Comparison of ENCODE assay signal across 8 mouse cellular contexts in genomic region chr4:131486821-131487220, GRCm38 (mm10).
DNase-seq lines count a peak whose midpoint lies in the region; ATAC-seq and TF ChIP-seq lines count a peak whose summit lies in the region.

No protein-coding gene starts in this region.

- no peak overlapping the region for H3K4me2 ChIP-seq in embryonic facial prominence, embryonic 14.5 days (ENCODE audit: low read depth, low read length)

- 23% methylated on average over 4 of the region's 4 CpGs for WGBS in bone marrow, adult 2 months
- WGBS in embryonic facial prominence, embryonic 14.5 days = 5% methylated on average over 4 of the region's 4 CpGs
- 16% methylated on average over 4 of the region's 4 CpGs for WGBS in lung, adult 2 months

- H3K9me3 ChIP-seq in embryonic facial prominence, embryonic 14.5 days (ENCODE audit: control insufficient read depth, low read length) = no peaks in the 10 kb centered on the region

- no peak for TF ChIP-seq POLR2A in bone marrow, adult 2 months (IDR thresholded peaks at IDR 0.05; ENCODE audit: borderline replicate concordance, control insufficient read depth, low read depth, low read length)
- no peak for TF ChIP-seq POLR2A in lung, adult 2 months (IDR thresholded peaks at IDR 0.05; ENCODE audit: borderline replicate concordance, extremely low read depth, low read depth, low read length)

- peak; percentile 38; the same call in 1 of the 2 replicates for ATAC-seq in embryonic facial prominence, embryonic 14.5 days (ENCODE audit: low read depth)

- H3K27ac ChIP-seq in bone marrow, adult 2 months (ENCODE audit: control insufficient read depth, insufficient read depth, low read depth, low read length, poor library complexity) = no peak overlapping the region
- H3K27ac ChIP-seq in embryonic facial prominence, embryonic 14.5 days (replicated peaks; ENCODE audit: low read depth, low read length) = no peak overlapping the region

- H3K9ac ChIP-seq in embryonic facial prominence, embryonic 14.5 days (ENCODE audit: low read depth, low read length) = no peak overlapping the region

- intact Hi-C loops in heart, postnatal 10 days (cut with DNase I) = loop anchor here (5.0 to 10.0 kb wide), 3 partner anchors 235 to 525 kb away; partner anchors contain the start of gene Ptpru

- TF ChIP-seq CTCF in bone marrow, adult 2 months (IDR thresholded peaks at IDR 0.05; ENCODE audit: control insufficient read depth, insufficient read depth, low read length) = peak; percentile 75
- TF ChIP-seq CTCF in lung, adult 2 months (IDR thresholded peaks at IDR 0.05; ENCODE audit: insufficient read depth, low read length) = peak; percentile 81

- no peaks in the 10 kb centered on the region for H3K27me3 ChIP-seq in embryonic facial prominence, embryonic 14.5 days (replicated peaks; ENCODE audit: control insufficient read depth, insufficient read depth, low read length)

- no peaks in the 10 kb centered on the region for H3K36me3 ChIP-seq in embryonic facial prominence, embryonic 14.5 days (ENCODE audit: control insufficient read depth, insufficient read depth, low read length)

- peak; percentile 56 to 58 for DNase-seq in B cell, adult 2 months
- DNase-seq in embryonic facial prominence, embryonic 14.5 days (ENCODE audit: low spot score) = peak; percentile 82
- DNase-seq in heart, postnatal 10 days = peak; percentile 45 to 80
- DNase-seq in kidney, postnatal 36 days = peak; percentile 74 to 90
- DNase-seq in lung, adult 2 months = peak; percentile 70
- peak; percentile 66 for DNase-seq in ovary, postnatal 14 days (ENCODE audit: low spot score)
- peak; percentile 11 to 64 for DNase-seq in thymus, postnatal 10 days (ENCODE audit: low spot score in 2 of 2)

- H3K4me3 ChIP-seq in bone marrow, adult 2 months (replicated peaks; ENCODE audit: control insufficient read depth, low read depth, low read length) = no peak overlapping the region
- H3K4me3 ChIP-seq in embryonic facial prominence, embryonic 14.5 days (ENCODE audit: low read depth, low read length) = no peak overlapping the region
- no peak overlapping the region for H3K4me3 ChIP-seq in lung, adult 2 months (replicated peaks; ENCODE audit: extremely low read depth, low read depth, low read length)

- H3K4me1 ChIP-seq in bone marrow, adult 2 months (ENCODE audit: control insufficient read depth, insufficient read depth, low read length) = no peaks in the 10 kb centered on the region
- peaks cover 44% of the 10 kb centered on the region for H3K4me1 ChIP-seq in embryonic facial prominence, embryonic 14.5 days (ENCODE audit: control insufficient read depth, insufficient read depth, low read length)
- H3K4me1 ChIP-seq in lung, adult 2 months (ENCODE audit: control insufficient read depth, insufficient read depth, low read length) = no peaks in the 10 kb centered on the region
